Mouse (Mus musculus): ENCODE data around the gene Sh3pxd2a.

- TF ChIP-seq MEF2A (IDR thresholded peaks at IDR 0.05; ENCODE audit: borderline replicate concordance, low read depth, low read length) (no peak), MAFK (IDR thresholded peaks at IDR 0.05; ENCODE audit: insufficient replicate concordance, low read length) (no peak)
Measured at GRCm38 (mm10) chr19:47423632-47424031, 40.6 kb downstream of the Sh3pxd2a start.

All from CH12.LX (cell line).